Comparison of ENCODE assay signal across 8 mouse cellular contexts in the genomic region with DNA sequence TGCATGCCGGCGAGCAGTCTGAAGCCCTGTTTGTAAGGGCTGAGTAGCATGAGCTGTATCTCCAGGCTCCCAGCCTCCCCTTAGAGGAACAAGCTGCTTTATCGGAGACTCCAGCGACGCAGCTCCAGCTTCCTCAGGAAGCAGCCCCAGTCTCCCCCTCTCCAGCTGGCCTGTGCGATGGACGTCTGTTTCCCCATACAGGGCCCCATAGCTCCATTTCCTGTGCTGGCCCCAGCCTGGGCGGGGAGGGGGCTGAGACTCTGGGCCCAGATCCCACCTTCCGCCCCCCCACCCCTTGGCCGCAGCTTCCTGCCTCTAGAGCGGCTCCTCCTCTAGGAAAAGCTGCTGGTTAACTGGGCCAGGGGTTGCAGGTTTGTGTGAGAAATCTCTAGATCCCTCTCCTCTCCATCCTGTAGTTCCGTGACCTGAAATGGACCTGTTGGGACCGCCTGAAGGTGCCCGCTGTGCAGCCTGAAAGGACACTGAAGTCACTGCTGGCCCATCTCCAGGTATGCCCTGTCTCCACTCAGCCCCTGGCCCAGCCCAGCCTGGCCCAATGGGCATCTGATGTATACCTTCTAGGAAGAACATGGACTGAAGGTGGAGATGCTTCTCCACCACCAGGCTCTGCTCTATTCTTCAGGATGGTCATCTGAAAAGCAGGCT. TPM values are rescaled to one million over a fixed set of nuclear protein-coding genes. Genes with fewer than 3 reads are reported as not detected.
A peak's percentile ranks its signal among the peaks of the same experiment; 100 is the strongest.
DNase-seq lines count a peak whose midpoint lies in the region; ATAC-seq and TF ChIP-seq lines count a peak whose summit lies in the region.

A gene (plus strand): TSS at position 378 of the 666 bp plus-strand sequence.

- dilution Hi-C loops in CH12.LX (cut with MboI; ENCODE audit: extremely low pct_ligation_motif_present, extremely low pct_unique_long_range_greater_than_20kb, low sequenced_read_pairs) = no loop called here

- H3K27ac ChIP-seq in CH12.LX (ENCODE audit: insufficient read depth, low read depth) = peak within 1 kb of the TSS; percentile 78
- H3K27ac ChIP-seq in forebrain, embryonic 11.5 days (ENCODE audit: low read depth, low read length) = peak within 1 kb of the TSS; percentile 77

- DNase-seq in CH12.LX (ENCODE audit: extremely low read depth) = no peak
- peak; percentile 77 for DNase-seq in adrenal gland, postnatal 10 days
- DNase-seq in forebrain, embryonic 11.5 days (ENCODE audit: low spot score) = peak; percentile 78
- peak; percentile 83 for DNase-seq in heart, postnatal 25 days (ENCODE audit: low spot score)
- peak; percentile 86 for DNase-seq in layer of hippocampus, adult 9-11 months
- DNase-seq in lung, postnatal 36 days = peak; percentile 84
- DNase-seq in spleen, adult 12 weeks (ENCODE audit: low spot score) = peak; percentile 56
- DNase-seq in cerebellum, adult 11-12 months = no peak

- TF ChIP-seq EP300 in CH12.LX (IDR thresholded peaks at IDR 0.05; ENCODE audit: low read length) = no peak

- no peaks in the 10 kb centered on the region for H3K27me3 ChIP-seq in CH12.LX (replicated peaks)
- H3K27me3 ChIP-seq in forebrain, embryonic 11.5 days (ENCODE audit: control insufficient read depth, insufficient read depth, low read length) = peaks cover 15% of the 10 kb centered on the region

- H3K4me2 ChIP-seq in CH12.LX (ENCODE audit: insufficient read depth, low read depth, poor library complexity, severe bottlenecking) = peak within 1 kb of the TSS; percentile 4; the same call in 1 of the 2 replicates
- peak within 1 kb of the TSS; percentile 36 for H3K4me2 ChIP-seq in forebrain, embryonic 11.5 days (ENCODE audit: low read depth, low read length, severe bottlenecking)

- H3K4me1 ChIP-seq in CH12.LX (ENCODE audit: control insufficient read depth in 1 of 2, insufficient read depth in 2 of 2) = peaks cover 25 to 63% of the 10 kb centered on the region in 2 experiments
- peaks cover 14% of the 10 kb centered on the region; the same call in 1 of the 2 replicates for H3K4me1 ChIP-seq in forebrain, embryonic 11.5 days (replicated peaks; ENCODE audit: control insufficient read depth, insufficient read depth, low read length)

- no peak for TF ChIP-seq POLR2A in CH12.LX (IDR thresholded peaks at IDR 0.05; ENCODE audit: low read depth, low read length)

- no peak for TF ChIP-seq CTCF in CH12.LX (conservative IDR thresholded peaks at IDR 0.05 in 1 of 2, IDR thresholded peaks at IDR 0.05 in 1 of 2; ENCODE audit: low read depth in 2 of 2, low read length in 2 of 2)

- WGBS in forebrain, embryonic 11.5 days = 64% methylated on average over 14 of the region's 14 CpGs

- peak within 1 kb of the TSS in 1 of 3 experiments; percentile 12 for H3K4me3 ChIP-seq in CH12.LX (replicated peaks in 1 of 3; ENCODE audit: low read depth in 2 of 3, low read length in 2 of 3, poor library complexity in 1 of 3)
- H3K4me3 ChIP-seq in forebrain, embryonic 11.5 days (ENCODE audit: low read depth, low read length) = no peak within 1 kb of the TSS

- TF ChIP-seq RAD21 in CH12.LX (IDR thresholded peaks at IDR 0.05; ENCODE audit: low read depth, low read length) = no peak

- intact Hi-C loops in heart, postnatal 25 days (cut with DNase I) = no loop called here

- no peaks in the 10 kb centered on the region for H3K9me3 ChIP-seq in CH12.LX (replicated peaks; ENCODE audit: low read length)
- no peaks in the 10 kb centered on the region for H3K9me3 ChIP-seq in forebrain, embryonic 11.5 days (ENCODE audit: control insufficient read depth, low read length)

- peaks cover 59 to 70% of the 10 kb centered on the region in 2 experiments for H3K36me3 ChIP-seq in CH12.LX (replicated peaks in 1 of 2; ENCODE audit: control insufficient read depth in 1 of 2, insufficient read depth in 1 of 2, low read length in 1 of 2)
- no peaks in the 10 kb centered on the region for H3K36me3 ChIP-seq in forebrain, embryonic 11.5 days (ENCODE audit: control insufficient read depth, insufficient read depth, low read length)

- no peaks in the 10 kb centered on the region for H3K79me2 ChIP-seq in CH12.LX (replicated peaks; ENCODE audit: control insufficient read depth, extremely low read depth, insufficient read depth, poor library complexity, severe bottlenecking)

- H3K9ac ChIP-seq in CH12.LX (ENCODE audit: insufficient read depth, low read depth) = no peak within 1 kb of the TSS
- peak within 1 kb of the TSS; percentile 31 for H3K9ac ChIP-seq in forebrain, embryonic 11.5 days (ENCODE audit: low read length)

- ATAC-seq in forebrain, embryonic 11.5 days (replicated peaks; ENCODE audit: low FRiP score) = no peak

- in situ Hi-C loops in CH12.LX (cut with MboI; ENCODE audit: low pct_ligation_motif_present, low pct_unique_long_range_greater_than_20kb, low sequenced_read_pairs) = no loop called here

TF ChIP-seq in CH12.LX, 34 proteins besides CTCF, POLR2A, EP300 and RAD21:
- no peak for TF ChIP-seq POLR2AphosphoS2 (IDR thresholded peaks at IDR 0.05; ENCODE audit: low read depth, low read length)
- TF ChIP-seq SIN3A (IDR thresholded peaks at IDR 0.05; ENCODE audit: low read length) = no peak
- no peak for TF ChIP-seq ETS1 (conservative IDR thresholded peaks at IDR 0.05; ENCODE audit: low read depth, low read length)
- TF ChIP-seq USF2 (conservative IDR thresholded peaks at IDR 0.05; ENCODE audit: low read depth, low read length) = no peak
- TF ChIP-seq MXI1 (IDR thresholded peaks at IDR 0.05; ENCODE audit: low read depth, low read length) = no peak
- 0 out of 2 replicates have a peak, but pooled peaks have one; percentile 0 for TF ChIP-seq TCF12 (IDR thresholded peaks at IDR 0.05; ENCODE audit: low read depth, low read length)

RNA-seq across cellular contexts. Expression of the gene that starts here (rescaled TPM):
- total RNA-seq in CH12.LX (2012; rRNA removed) = not detected in 2 replicates
- total RNA-seq in CH12.LX (2014; rRNA removed) = not detected in 2 replicates
- polyA plus RNA-seq in CH12.LX (2012; ENCODE audit: insufficient read length, low read depth) = 0.29 and 0.41 TPM in 2 replicates
- total RNA-seq in adrenal gland, postnatal 10 days (2021) = under 1 TPM; 0.48 to 0.85 TPM
- polyA plus RNA-seq in forebrain, embryonic 11.5 days (2014; fragmentation: Nextera tagmentation; extraction: Ambion mirVana) = 1.0 and 1.7 TPM in 2 replicates
- under 1 TPM in 1 of 2 experiments, not detected in 1; 0.60 TPM for total RNA-seq in heart, postnatal 25 days (2021)

Comparison
In these comparisons a context has a peak if more than half of its experiments do, and no peak if none do; other contexts are left out.
1. Peak in DNase-seq in adrenal gland, postnatal 10 days; RNA of the gene not detected or under 1 TPM.
2. Peak in DNase-seq in heart, postnatal 25 days; RNA of the gene not detected or under 1 TPM.
3. DNase-seq: peak in forebrain, embryonic 11.5 days (single experiment), layer of hippocampus, adult 9-11 months (single experiment), lung, postnatal 36 days (single experiment) and spleen, adult 12 weeks (single experiment); none in CH12.LX (single experiment) and cerebellum, adult 11-12 months (single experiment).